In genomic region chr5:98807022-98807421, GRCm38 (mm10) we compare ENCODE assay signal across 29 mouse cellular contexts. TPM values are rescaled to one million over a fixed set of nuclear protein-coding genes. Genes with fewer than 3 reads are reported as not detected.
DNase-seq lines count a peak whose midpoint lies in the region; ATAC-seq lines count a peak whose summit lies in the region.
"Had no signal": no experiment of that assay in that cellular context is flagged by ENCODE, and none has a peak within 500 bp of the region (broad histone marks: within the 10 kb centered on the region; RNA-seq: fewer than 3 reads in every experiment).

No protein-coding gene starts in this region.

- no peak overlapping the region for H3K27ac ChIP-seq in hindbrain, embryonic 16.5 days (ENCODE audit: low read depth, low read length)
- H3K27ac ChIP-seq: embryonic facial prominence, embryonic 15.5 days; forebrain, embryonic 15.5 days; hindbrain, embryonic 10.5 days; hindbrain, postnatal 0 days; limb, embryonic 12.5 days; liver, embryonic 12.5 days; lung, embryonic 15.5 days; midbrain, embryonic 13.5 days; stomach, embryonic 15.5 days had no signal

- 81% methylated on average over 7 of the region's 7 CpGs for WGBS in hindbrain, embryonic 16.5 days

- H3K27me3 ChIP-seq in hindbrain, embryonic 16.5 days (replicated peaks; ENCODE audit: control insufficient read depth, insufficient read depth, low read length) = no peaks in the 10 kb centered on the region
- H3K27me3 ChIP-seq: embryonic facial prominence, embryonic 15.5 days; forebrain, embryonic 15.5 days; limb, embryonic 12.5 days; liver, embryonic 12.5 days; lung, embryonic 15.5 days; megakaryocyte, embryonic 14.5 days; midbrain, embryonic 13.5 days; Patski; stomach, embryonic 15.5 days had no signal

- H3K4me1 ChIP-seq in hindbrain, embryonic 16.5 days (ENCODE audit: control insufficient read depth, insufficient read depth, low read depth, low read length) = no peaks in the 10 kb centered on the region
- H3K4me1 ChIP-seq: embryonic facial prominence, embryonic 15.5 days; forebrain, embryonic 15.5 days; hindbrain, embryonic 10.5 days; limb, embryonic 12.5 days; liver, embryonic 12.5 days; lung, embryonic 15.5 days; megakaryocyte, embryonic 14.5 days; midbrain, embryonic 13.5 days; stomach, embryonic 15.5 days had no signal

- H3K36me3 ChIP-seq in hindbrain, embryonic 16.5 days (ENCODE audit: control insufficient read depth, insufficient read depth, low read length) = no peaks in the 10 kb centered on the region
- H3K36me3 ChIP-seq: embryonic facial prominence, embryonic 15.5 days; forebrain, embryonic 15.5 days; hindbrain, embryonic 10.5 days; limb, embryonic 12.5 days; liver, embryonic 12.5 days; lung, embryonic 15.5 days; midbrain, embryonic 13.5 days; stomach, embryonic 15.5 days had no signal

- DNase-seq in cerebellum, postnatal 10 days = peak; percentile 64 to 65
- DNase-seq in cerebellum, adult 18-20 months = no peak
- peak; percentile 4 for DNase-seq in gastrocnemius, postnatal 14 days
- no peak for DNase-seq in gastrocnemius, postnatal 25 days
- DNase-seq in right cerebral cortex, postnatal 10 days (ENCODE audit: low spot score in 2 of 2) = peak; percentile 30 to 34
- no peak for DNase-seq in right cerebral cortex, postnatal 25 days
- peak; percentile 24 for DNase-seq in lung, postnatal 36 days
- DNase-seq: adrenal gland, adult 8-10 months; cerebellum, postnatal 36 days; embryo, embryonic 11 days; kidney, adult 9 months; kidney, postnatal 14 days; thymus, postnatal 25 days had no signal

- no peak overlapping the region for H3K9ac ChIP-seq in hindbrain, embryonic 16.5 days (ENCODE audit: low read depth, low read length)
- H3K9ac ChIP-seq: embryonic facial prominence, embryonic 15.5 days; forebrain, embryonic 15.5 days; limb, embryonic 12.5 days; liver, embryonic 12.5 days; lung, embryonic 15.5 days; midbrain, embryonic 13.5 days; stomach, embryonic 15.5 days had no signal

- no peaks in the 10 kb centered on the region for H3K9me3 ChIP-seq in hindbrain, embryonic 16.5 days (ENCODE audit: control insufficient read depth, low read length)
- H3K9me3 ChIP-seq: embryonic facial prominence, embryonic 15.5 days; forebrain, embryonic 15.5 days; hindbrain, embryonic 10.5 days; limb, embryonic 12.5 days; lung, embryonic 15.5 days; midbrain, embryonic 13.5 days; stomach, embryonic 15.5 days had no signal

- intact Hi-C loops in gastrocnemius, postnatal 14 days (cut with DNase I; ENCODE audit: low total_unique reads) = no loop called here

- ATAC-seq in hindbrain, embryonic 16.5 days = no peak
- ATAC-seq: CD4-positive, CD25-positive, alpha-beta regulatory T cell, adult 4 months; forebrain, embryonic 15.5 days; hindbrain, postnatal 0 days; intestine, embryonic 16.5 days; liver, embryonic 12.5 days; midbrain, embryonic 13.5 days; Patski had no signal

- no peak overlapping the region for H3K4me3 ChIP-seq in hindbrain, embryonic 16.5 days (ENCODE audit: low read length)
- H3K4me3 ChIP-seq: embryonic facial prominence, embryonic 15.5 days; forebrain, embryonic 15.5 days; hindbrain, embryonic 10.5 days; limb, embryonic 12.5 days; liver, embryonic 12.5 days; lung, embryonic 15.5 days; megakaryocyte, embryonic 14.5 days; midbrain, embryonic 13.5 days; stomach, embryonic 15.5 days had no signal

- no peak overlapping the region for H3K4me2 ChIP-seq in hindbrain, embryonic 16.5 days (ENCODE audit: low read length)
- H3K4me2 ChIP-seq: embryonic facial prominence, embryonic 15.5 days; forebrain, embryonic 15.5 days; limb, embryonic 12.5 days; liver, embryonic 12.5 days; lung, embryonic 15.5 days; midbrain, embryonic 13.5 days; stomach, embryonic 15.5 days had no signal

RNA-seq across cellular contexts. Expression of gene Bmp3, which starts 47.2 kb away (rescaled TPM):
- total RNA-seq in gastrocnemius, postnatal 14 days (2021) = 1 to 10 TPM; 1.6 to 2.4 TPM
- 1 to 10 TPM in 1 of 2 experiments, under 1 TPM in 1; 0.77 to 1.5 TPM for total RNA-seq in gastrocnemius, postnatal 25 days (2021)
- polyA plus RNA-seq in hindbrain, embryonic 16.5 days (2015; fragmentation: Nextera tagmentation; extraction: Ambion mirVana) = 1.9 and 2.7 TPM in 2 replicates
- total RNA-seq: monocyte, adult 5-6 weeks; neutrophil, adult 5-6 weeks had no signal

Comparison
In these comparisons a context has a peak if more than half of its experiments do, and no peak if none do; other contexts are left out.
1. DNase-seq: peak in cerebellum, postnatal 10 days (2 of 2), gastrocnemius, postnatal 14 days (single experiment), right cerebral cortex, postnatal 10 days (2 of 2) and lung, postnatal 36 days (single experiment); none in cerebellum, adult 18-20 months (0 of 2), gastrocnemius, postnatal 25 days (single experiment) and right cerebral cortex, postnatal 25 days (single experiment).